Mouse (Mus musculus): ENCODE measurements around the gene Nudt4. TPM values are rescaled to one million over a fixed set of nuclear protein-coding genes. Genes with fewer than 3 reads are reported as not detected.

Gene Nudt4
- total and polyA plus RNA-seq, 3 experiments: 23.7 to 67.4 (median 39.2) TPM

- no peak overlapping the region for H3K4me2 ChIP-seq (ENCODE audit: insufficient read depth, low read depth, poor library complexity, severe bottlenecking)
Observed at GRCm38 (mm10) chr10:95569441-95569840, 5.5 kb upstream of the Nudt4 start.

DNA sequence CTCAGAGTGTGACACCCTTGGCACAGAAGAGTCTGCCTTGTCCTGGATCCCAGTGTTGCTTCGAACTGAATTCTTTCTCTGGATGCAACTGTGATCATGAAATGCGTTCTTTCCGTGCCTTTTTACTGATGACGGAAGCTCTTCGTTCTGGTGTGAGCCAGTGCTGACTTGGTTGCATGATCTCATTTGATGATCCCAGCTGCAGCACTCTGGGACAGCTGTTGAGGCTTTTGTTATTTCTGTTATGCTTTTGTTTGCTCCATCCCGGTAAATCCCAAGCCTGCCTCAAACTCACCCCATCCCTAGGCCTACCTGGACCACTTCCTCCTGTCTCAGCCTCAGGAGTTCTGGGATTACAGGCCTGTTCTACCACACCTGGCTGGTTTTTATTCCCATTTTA lies 4.1 kb upstream of the Nudt4 start:
- Histone ChIP-seq H3K36me3 (replicated peaks in 1 of 2; ENCODE audit: control insufficient read depth in 1 of 2, insufficient read depth in 1 of 2, low read length in 1 of 2) (no peaks in the 10 kb centered on the region), H3K27ac (ENCODE audit: insufficient read depth, low read depth) (no peak overlapping the region), H3K4me3 (replicated peaks in 1 of 3; ENCODE audit: low read depth in 2 of 3, low read length in 2 of 3, poor library complexity in 1 of 3) (no peak overlapping the region), H3K9me3 (replicated peaks; ENCODE audit: low read length) (no peaks in the 10 kb centered on the region), H3K9ac (ENCODE audit: insufficient read depth, low read depth) (no peak overlapping the region), H3K79me2 (replicated peaks; ENCODE audit: control insufficient read depth, extremely low read depth, insufficient read depth, poor library complexity, severe bottlenecking) (peaks cover 5% of the 10 kb centered on the region), H3K4me1 (ENCODE audit: control insufficient read depth in 1 of 2, insufficient read depth in 2 of 2) (peaks cover 3 to 15% of the 10 kb centered on the region in 2 experiments; a peak in 3 of 4 replicates), H3K4me2 (ENCODE audit: insufficient read depth, low read depth, poor library complexity, severe bottlenecking) (no peak overlapping the region), H3K27me3 (replicated peaks) (no peaks in the 10 kb centered on the region)
- DNase-seq (ENCODE audit: extremely low read depth): no peak
- dilution Hi-C loops (cut with MboI; ENCODE audit: extremely low pct_ligation_motif_present, extremely low pct_unique_long_range_greater_than_20kb, low sequenced_read_pairs) (no loop called here), in situ Hi-C loops (cut with MboI; ENCODE audit: low pct_ligation_motif_present, low pct_unique_long_range_greater_than_20kb, low sequenced_read_pairs) (loop anchor here (25.0 kb wide), 1 partner anchor 469 kb away; no protein-coding TSS in a partner anchor)
- TF ChIP-seq ZMIZ1 (IDR thresholded peaks at IDR 0.05; ENCODE audit: low read depth, low read length) (no peak), USF1 (IDR thresholded peaks at IDR 0.05; ENCODE audit: low read depth, low read length) (no peak), MEF2A (IDR thresholded peaks at IDR 0.05; ENCODE audit: borderline replicate concordance, low read depth, low read length) (no peak)

More at GRCm38 (mm10) chr10:95569441-95569840, 5.5 kb upstream of the Nudt4 start:
- Histone ChIP-seq H3K79me2 (replicated peaks; ENCODE audit: control insufficient read depth, extremely low read depth, insufficient read depth, poor library complexity, severe bottlenecking) (no peaks in the 10 kb centered on the region), H3K27me3 (replicated peaks) (no peaks in the 10 kb centered on the region), H3K9ac (ENCODE audit: insufficient read depth, low read depth) (no peak overlapping the region), H3K9me3 (replicated peaks; ENCODE audit: low read length) (no peaks in the 10 kb centered on the region), H3K36me3 (replicated peaks in 1 of 2; ENCODE audit: control insufficient read depth in 1 of 2, insufficient read depth in 1 of 2, low read length in 1 of 2) (no peaks in the 10 kb centered on the region), H3K4me1 (ENCODE audit: control insufficient read depth in 1 of 2, insufficient read depth in 2 of 2) (peaks cover 3 to 14% of the 10 kb centered on the region in 2 experiments; a peak in 3 of 4 replicates), H3K27ac (ENCODE audit: insufficient read depth, low read depth) (no peak overlapping the region), H3K4me3 (replicated peaks in 1 of 3; ENCODE audit: low read depth in 2 of 3, low read length in 2 of 3, poor library complexity in 1 of 3) (no peak overlapping the region)
- TF ChIP-seq USF2 (conservative IDR thresholded peaks at IDR 0.05; ENCODE audit: low read depth, low read length) (no peak), PAX5 (IDR thresholded peaks at IDR 0.05; ENCODE audit: low read length) (no peak), POLR2A (IDR thresholded peaks at IDR 0.05; ENCODE audit: low read depth, low read length) (no peak), MXI1 (IDR thresholded peaks at IDR 0.05; ENCODE audit: low read depth, low read length) (no peak), ZKSCAN1 (IDR thresholded peaks at IDR 0.05; ENCODE audit: borderline replicate concordance, low read depth, low read length) (no peak), ELF1 (IDR thresholded peaks at IDR 0.05; ENCODE audit: low read depth, low read length) (no peak), USF1 (IDR thresholded peaks at IDR 0.05; ENCODE audit: low read depth, low read length) (no peak), GABPA (IDR thresholded peaks at IDR 0.05; ENCODE audit: insufficient replicate concordance, low read depth, low read length) (no peak), MAX (IDR thresholded peaks at IDR 0.05; ENCODE audit: low read length) (no peak), POLR2AphosphoS2 (IDR thresholded peaks at IDR 0.05; ENCODE audit: low read depth, low read length) (no peak), EP300 (IDR thresholded peaks at IDR 0.05; ENCODE audit: low read length) (no peak)
- dilution Hi-C loops (cut with MboI; ENCODE audit: extremely low pct_ligation_motif_present, extremely low pct_unique_long_range_greater_than_20kb, low sequenced_read_pairs): no loop called here
- DNase-seq (ENCODE audit: extremely low read depth): no peak
- in situ Hi-C loops (cut with MboI; ENCODE audit: low pct_ligation_motif_present, low pct_unique_long_range_greater_than_20kb, low sequenced_read_pairs): loop anchor here (25.0 kb wide), 1 partner anchor 468 kb away; no protein-coding TSS in a partner anchor

DNA sequence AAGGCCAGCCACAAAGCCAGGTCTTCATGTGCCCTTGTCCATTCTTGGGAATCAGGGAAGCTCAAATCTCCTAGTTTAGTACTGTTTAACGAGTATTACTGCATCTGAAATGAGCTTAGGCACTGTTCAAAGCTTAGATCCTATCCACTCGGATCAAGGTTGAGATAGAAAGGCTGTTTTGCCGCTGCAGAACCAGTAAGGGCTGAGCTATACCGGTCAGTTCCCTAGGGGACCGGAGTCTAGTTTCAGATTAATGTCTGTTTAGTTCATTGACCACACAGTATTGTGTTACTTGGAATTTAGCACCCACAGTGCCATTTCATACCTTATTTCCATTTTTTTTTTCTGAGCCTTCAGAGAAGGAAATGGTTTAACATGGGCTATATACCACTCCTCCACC lies 3.6 kb upstream of the Nudt4 start:
- TF ChIP-seq ELF1 (IDR thresholded peaks at IDR 0.05; ENCODE audit: low read depth, low read length) (no peak), HCFC1 (IDR thresholded peaks at IDR 0.05; ENCODE audit: low read depth, low read length) (no peak)
- Histone ChIP-seq H3K4me2 (ENCODE audit: insufficient read depth, low read depth, poor library complexity, severe bottlenecking) (no peak overlapping the region), H3K9me3 (replicated peaks; ENCODE audit: low read length) (no peaks in the 10 kb centered on the region), H3K27me3 (replicated peaks) (no peaks in the 10 kb centered on the region), H3K36me3 (replicated peaks in 1 of 2; ENCODE audit: control insufficient read depth in 1 of 2, insufficient read depth in 1 of 2, low read length in 1 of 2) (no peaks in the 10 kb centered on the region), H3K4me3 (replicated peaks in 1 of 3; ENCODE audit: low read depth in 2 of 3, low read length in 2 of 3, poor library complexity in 1 of 3) (no peak overlapping the region), H3K4me1 (ENCODE audit: control insufficient read depth in 1 of 2, insufficient read depth in 2 of 2) (peaks cover 3 to 15% of the 10 kb centered on the region in 2 experiments; a peak in 3 of 4 replicates), H3K9ac (ENCODE audit: insufficient read depth, low read depth) (no peak overlapping the region), H3K79me2 (replicated peaks; ENCODE audit: control insufficient read depth, extremely low read depth, insufficient read depth, poor library complexity, severe bottlenecking) (peaks cover 9% of the 10 kb centered on the region), H3K27ac (ENCODE audit: insufficient read depth, low read depth) (no peak overlapping the region)
- DNase-seq (ENCODE audit: extremely low read depth): no peak
- in situ Hi-C loops (cut with MboI; ENCODE audit: low pct_ligation_motif_present, low pct_unique_long_range_greater_than_20kb, low sequenced_read_pairs): loop anchor here (25.0 kb wide), 1 partner anchor 470 kb away; no protein-coding TSS in a partner anchor
- dilution Hi-C loops (cut with MboI; ENCODE audit: extremely low pct_ligation_motif_present, extremely low pct_unique_long_range_greater_than_20kb, low sequenced_read_pairs): no loop called here
